Mouse (Mus musculus) stomach, embryonic 16.5 days (tissue): ENCODE results near the gene Gm49394. TPM values are rescaled to one million over a fixed set of nuclear protein-coding genes. Genes with fewer than 3 reads are reported as not detected.
A peak's percentile ranks its signal among the peaks of the same experiment; 100 is the strongest.

Experiments
- ATAC-seq: fragments of 200-750 bp; cut with Nextera tagmentation; 2 replicates; pipeline ENCODE4 v1.8.0; 2017; ENCODE audit warnings: moderate number of reproducible peaks, moderate TSS enrichment; ENCODE audit not compliant: insufficient read depth, low FRiP score
- H3K27ac ChIP-seq: fragments of 300-500 bp; sonication (generic); 2 replicates; pipeline ENCODE4 v1.5.1; 2014; ENCODE audit warnings: low read length
- H3K27me3 ChIP-seq: fragments of 300-500 bp; sonication (generic); 2 replicates; pipeline ENCODE4 v1.6.1; 2014; ENCODE audit warnings: low read length, control low read depth, mixed read lengths; ENCODE audit not compliant: control insufficient read depth, insufficient read depth
- H3K36me3 ChIP-seq: fragments of 300-500 bp; sonication (generic); 2 replicates; pipeline ENCODE4 v1.6.1; 2014; ENCODE audit warnings: low read length; ENCODE audit not compliant: control insufficient read depth, insufficient read depth
- H3K4me1 ChIP-seq: fragments of 300-500 bp; sonication (generic); 2 replicates; pipeline ENCODE4 v1.6.1; 2014; ENCODE audit warnings: low read length, control low read depth, mixed read lengths; ENCODE audit not compliant: control insufficient read depth, insufficient read depth
- H3K4me2 ChIP-seq: fragments of 300-500 bp; sonication (generic); 2 replicates; pipeline ENCODE4 v1.6.1; 2014; ENCODE audit warnings: low read depth, low read length, mixed read lengths
- H3K4me3 ChIP-seq: fragments of 300-500 bp; sonication (generic); replicated peaks from 2 replicates; pipeline ENCODE4 v1.5.1; 2014; ENCODE audit warnings: mild to moderate bottlenecking, low read length
- H3K9ac ChIP-seq: fragments of 300-500 bp; sonication (generic); 2 replicates; pipeline ENCODE4 v1.6.1; 2014; ENCODE audit warnings: low read length
- H3K9me3 ChIP-seq: fragments of 300-500 bp; sonication (generic); replicated peaks from 2 replicates; pipeline ENCODE4 v1.6.1; 2016; ENCODE audit warnings: low read length, control low read depth; ENCODE audit not compliant: control insufficient read depth
- WGBS: fragments of 180-500 bp; shearing (Covaris S2); extraction: QIAGEN DNeasy Blood & Tissue Kit; methylation state at CpG from one replicate; pipeline ENCODE4 v1.1.7; 2014; 5-methylcytosine and 5-hydroxymethylcytosine counted together
- polyA plus RNA-seq: library from polyadenylated mRNA; unstranded; fragments of >200 nt; fragmentation: Nextera tagmentation; extraction: Ambion mirVana; gene quantifications from 2 replicates; pipeline ENCODE4 v1.2.1, GENCODE M21; 2015

Gene Gm49394
- polyA plus RNA-seq, 1 experiment from 2014 or later: 0.09 TPM

DNA sequence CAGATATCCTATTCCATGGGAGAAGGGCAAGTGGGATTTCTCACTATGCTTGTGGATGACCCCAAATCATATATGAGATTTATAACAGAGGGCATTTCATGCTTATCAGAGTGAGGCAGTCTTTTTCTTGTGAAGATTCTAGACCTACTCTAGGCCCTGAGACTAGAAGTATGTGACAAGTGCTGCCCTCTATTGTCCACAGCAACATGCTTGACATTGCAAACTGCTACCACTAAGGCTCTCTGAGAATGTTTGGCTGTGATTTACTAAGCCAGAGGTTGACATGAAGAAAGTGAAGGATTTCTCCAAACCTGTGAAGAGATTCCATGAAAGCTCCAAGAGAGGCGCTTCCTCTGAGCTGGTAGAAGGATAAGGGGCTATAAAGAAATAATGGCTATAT is 1.3 kb upstream of the Gm49394 start:
- Histone ChIP-seq H3K27me3 (peaks cover 7% of the 10 kb centered on the region), H3K4me1 (no peaks in the 10 kb centered on the region), H3K9ac (no peak overlapping the region), H3K27ac (no peak overlapping the region), H3K4me2 (no peak overlapping the region), H3K9me3 (peaks cover 26% of the 10 kb centered on the region), H3K36me3 (peaks cover 7% of the 10 kb centered on the region; the same call in 1 of the 2 replicates), H3K4me3 (no peak overlapping the region)
- no peak for ATAC-seq
- WGBS: 97% methylated on average over 1 of the region's 1 CpGs

- no peak overlapping the region for H3K4me3 ChIP-seq
- peaks cover 7% of the 10 kb centered on the region; the same call in 1 of the 2 replicates for H3K36me3 ChIP-seq
- no peak overlapping the region for H3K27ac ChIP-seq
- H3K4me2 ChIP-seq: no peak overlapping the region
- no peak overlapping the region for H3K9ac ChIP-seq
- 85% methylated on average over 1 of the region's 1 CpGs for WGBS
- peaks cover 34% of the 10 kb centered on the region for H3K27me3 ChIP-seq
- peaks cover 26% of the 10 kb centered on the region for H3K9me3 ChIP-seq
- no peak for ATAC-seq
- no peaks in the 10 kb centered on the region for H3K4me1 ChIP-seq
Observed at GRCm38 (mm10) chr7:142668328-142668727, 1.4 kb downstream of the Gm49394 start.

DNA sequence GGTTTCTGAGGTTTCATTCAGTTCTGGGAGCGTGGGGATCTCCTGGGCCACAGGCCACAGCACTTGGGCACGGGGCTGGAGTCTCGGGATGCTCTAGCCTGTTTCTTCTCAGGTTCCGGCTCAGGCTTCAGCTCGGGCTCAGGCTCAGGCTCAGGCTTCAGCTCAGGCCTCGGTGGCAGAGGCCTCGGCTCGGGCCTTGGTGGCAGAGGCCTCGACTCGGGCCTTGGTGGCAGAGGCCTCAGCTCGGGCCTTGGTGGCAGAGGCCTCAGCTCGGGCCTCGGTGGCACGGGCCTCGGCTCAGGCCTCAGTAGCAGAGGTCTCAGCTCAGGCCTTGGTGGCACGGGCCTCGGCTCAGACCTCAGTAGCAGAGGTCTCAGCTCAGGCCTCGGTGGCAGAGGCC is 2.2 kb downstream of the Gm49394 start:
- Histone ChIP-seq H3K27me3 (peaks cover 41% of the 10 kb centered on the region), H3K4me1 (no peaks in the 10 kb centered on the region), H3K9me3 (peaks cover 26% of the 10 kb centered on the region), H3K27ac (no peak overlapping the region), H3K36me3 (peaks cover 7% of the 10 kb centered on the region; the same call in 1 of the 2 replicates), H3K9ac (no peak overlapping the region), H3K4me3 (no peak overlapping the region), H3K4me2 (no peak overlapping the region)
- ATAC-seq: no peak
- WGBS: 91% methylated on average over 18 of the region's 18 CpGs

- Histone ChIP-seq H3K9me3 (peaks cover 24% of the 10 kb centered on the region), H3K4me3 (no peak within 1 kb of the TSS), H3K9ac (no peak within 1 kb of the TSS), H3K27ac (peak within 1 kb of the TSS; percentile 10; the same call in 1 of the 2 replicates), H3K36me3 (peaks cover 7% of the 10 kb centered on the region; the same call in 1 of the 2 replicates), H3K27me3 (peaks cover 41% of the 10 kb centered on the region), H3K4me1 (no peaks in the 10 kb centered on the region), H3K4me2 (no peak within 1 kb of the TSS)
- ATAC-seq: no peak; the same call in 1 of the 2 replicates
- WGBS: 66% methylated on average over 2 of the region's 2 CpGs
Observed at GRCm38 (mm10) chr7:142666659-142667058, 3.1 kb downstream of the Gm49394 start, which contains the start of gene Igf2. TSS of gene Igf2 (minus strand) at chr7:142666816.

DNA sequence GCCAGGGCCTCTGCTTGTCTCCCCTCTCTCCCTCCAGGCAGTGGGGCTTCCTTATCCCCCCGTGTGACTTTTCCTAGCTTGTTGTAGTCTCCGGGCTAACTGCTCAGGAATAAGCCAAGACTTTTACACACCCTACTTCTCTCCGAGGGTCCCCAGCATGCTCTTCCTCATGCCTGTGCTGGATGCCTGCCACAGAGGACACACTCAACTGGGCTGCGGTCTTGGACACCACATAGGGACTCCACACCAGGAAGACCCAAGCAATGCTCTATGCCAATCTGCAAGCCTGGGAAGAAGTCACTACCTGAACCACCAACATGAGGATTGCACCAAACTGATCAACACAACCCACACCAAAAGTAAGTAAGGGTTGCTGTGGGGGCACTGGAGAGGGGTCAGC is 3.6 kb downstream of the Gm49394 start:
- peak overlapping the region; percentile 10; the same call in 1 of the 2 replicates for H3K27ac ChIP-seq
- no peaks in the 10 kb centered on the region for H3K4me1 ChIP-seq
- 68% methylated on average over 4 of the region's 4 CpGs for WGBS
- H3K27me3 ChIP-seq: peaks cover 46% of the 10 kb centered on the region
- H3K36me3 ChIP-seq: peaks cover 7% of the 10 kb centered on the region; the same call in 1 of the 2 replicates
- no peak overlapping the region for H3K9ac ChIP-seq
- no peak for ATAC-seq
- no peak overlapping the region for H3K4me2 ChIP-seq
- peaks cover 20% of the 10 kb centered on the region for H3K9me3 ChIP-seq
- H3K4me3 ChIP-seq: no peak overlapping the region

DNA sequence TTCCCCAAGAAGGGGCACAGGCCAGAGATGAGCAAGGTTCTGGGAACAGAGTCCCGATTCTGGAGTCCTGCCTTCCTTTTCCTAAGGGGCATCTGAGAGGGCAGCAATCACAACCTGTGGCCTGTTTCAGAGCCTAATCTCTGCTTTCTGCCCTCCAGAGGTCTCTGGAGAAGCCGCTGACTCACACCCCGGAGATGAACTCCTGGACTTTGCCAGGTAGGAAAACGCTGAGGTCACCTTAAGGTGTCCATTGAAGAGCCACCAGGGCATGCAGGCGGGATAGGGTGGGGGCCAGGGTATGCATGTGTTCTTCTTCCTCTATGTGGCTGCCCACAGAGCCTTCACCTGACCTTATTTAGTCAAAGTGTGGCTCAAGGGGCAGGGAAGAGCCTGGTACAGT is 4.4 kb downstream of the Gm49394 start:
- Histone ChIP-seq H3K27ac (no peak overlapping the region), H3K36me3 (peaks cover 7% of the 10 kb centered on the region; the same call in 1 of the 2 replicates), H3K4me1 (no peaks in the 10 kb centered on the region), H3K9me3 (peaks cover 14% of the 10 kb centered on the region), H3K9ac (no peak overlapping the region), H3K4me3 (no peak overlapping the region), H3K27me3 (peaks cover 53% of the 10 kb centered on the region), H3K4me2 (no peak overlapping the region)
- ATAC-seq: no peak
- WGBS: 54% methylated on average over 5 of the region's 5 CpGs

- ATAC-seq: peak; percentile 18; the same call in 1 of the 2 replicates
- WGBS: 11% methylated on average over 9 of the region's 9 CpGs
- H3K4me3 ChIP-seq: peak overlapping the region; percentile 48
- peak overlapping the region; percentile 73 for H3K9ac ChIP-seq
- peak overlapping the region; percentile 62 for H3K4me2 ChIP-seq
- peaks cover 6% of the 10 kb centered on the region for H3K9me3 ChIP-seq
- 0 out of 2 replicates have a peak overlapping the region, but pooled peaks have one; percentile 24 for H3K27ac ChIP-seq
- peaks cover 61% of the 10 kb centered on the region for H3K27me3 ChIP-seq
- no peaks in the 10 kb centered on the region for H3K4me1 ChIP-seq
- peaks cover 5% of the 10 kb centered on the region; the same call in 1 of the 2 replicates for H3K36me3 ChIP-seq
Observed at GRCm38 (mm10) chr7:142664465-142665029, 5.2 kb downstream of the Gm49394 start.

DNA sequence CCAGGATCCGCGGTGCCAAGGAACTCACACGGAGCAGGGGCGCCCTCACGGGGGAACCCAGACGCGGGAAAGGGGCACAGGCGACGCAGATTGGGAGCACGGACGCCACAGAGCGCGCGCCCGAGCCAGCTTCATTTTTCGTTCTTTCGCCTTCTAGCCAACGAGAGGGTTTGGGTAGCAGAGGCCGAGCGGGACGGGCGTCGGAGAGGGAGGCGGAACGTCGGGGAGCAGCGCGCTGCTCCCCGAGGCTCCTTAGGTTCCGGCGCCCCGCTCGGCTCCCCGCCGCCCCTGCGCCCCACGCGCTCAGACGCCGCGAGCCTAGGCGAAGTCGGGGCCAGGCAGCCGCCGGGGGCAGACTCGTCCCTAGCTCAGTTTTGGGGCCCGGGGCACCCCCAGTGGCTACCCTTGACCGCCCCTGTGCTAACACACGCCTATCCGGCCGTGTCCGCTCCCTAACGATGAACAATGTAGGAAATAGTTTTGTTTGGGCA is 5.8 kb downstream of the Gm49394 start:
- peaks cover 66% of the 10 kb centered on the region for H3K27me3 ChIP-seq

DNA sequence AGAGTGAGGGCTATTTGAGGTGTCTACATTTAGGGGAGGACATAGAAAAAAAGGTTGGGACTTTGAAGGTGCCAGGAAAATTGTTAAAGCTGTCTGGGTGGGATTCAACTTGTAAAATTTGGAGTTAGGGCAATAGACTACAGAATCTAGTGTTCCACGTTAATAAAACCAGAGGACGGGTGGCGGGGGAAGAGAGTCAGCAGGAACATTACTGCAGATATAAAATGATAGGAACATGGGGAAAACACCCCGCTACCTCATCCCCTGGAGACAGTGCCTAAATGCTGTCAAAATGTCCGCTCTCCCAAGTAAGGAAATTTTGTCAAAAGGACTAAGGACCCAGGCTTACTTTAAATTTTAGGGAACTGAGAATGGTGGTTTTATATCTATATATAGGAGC is 6.6 kb downstream of the Gm49394 start:
- H3K4me1 ChIP-seq: no peaks in the 10 kb centered on the region; the same call in 1 of the 2 replicates

More for the DNA sequence above, 5.8 kb downstream of the Gm49394 start:
- H3K27ac ChIP-seq: peak overlapping the region; percentile 24; the same call in 1 of the 2 replicates
- H3K4me3 ChIP-seq: peak overlapping the region; percentile 48
- H3K9ac ChIP-seq: peak overlapping the region; percentile 73
- H3K9me3 ChIP-seq: 0 out of 2 replicates have a peak, but pooled peaks cover under 1% of the 10 kb centered on the region
- peak overlapping the region; percentile 62 for H3K4me2 ChIP-seq
- H3K36me3 ChIP-seq: peaks cover 4% of the 10 kb centered on the region; the same call in 1 of the 2 replicates
- no peaks in the 10 kb centered on the region; the same call in 1 of the 2 replicates for H3K4me1 ChIP-seq
- no peak for ATAC-seq
- WGBS: 1% methylated on average over 53 of the region's 53 CpGs

More for the DNA sequence above, 6.6 kb downstream of the Gm49394 start:
- no peak for ATAC-seq
- H3K36me3 ChIP-seq: no peaks in the 10 kb centered on the region
- WGBS: 36% methylated on average over 5 of the region's 5 CpGs
- H3K4me3 ChIP-seq: peak overlapping the region; percentile 48
- no peaks in the 10 kb centered on the region for H3K9me3 ChIP-seq
- H3K27ac ChIP-seq: no peak overlapping the region
- peak overlapping the region; percentile 62 for H3K4me2 ChIP-seq
- peaks cover 68% of the 10 kb centered on the region for H3K27me3 ChIP-seq
- peak overlapping the region; percentile 34 for H3K9ac ChIP-seq
